Mouse (Mus musculus): Measurements from ENCODE around the gene Ube2b. TPM values are rescaled to one million over a fixed set of nuclear protein-coding genes. Genes with fewer than 3 reads are reported as not detected.

Ube2b gene
- polyA plus RNA-seq, 1 experiment from 2014 or later = 139 TPM

DNA sequence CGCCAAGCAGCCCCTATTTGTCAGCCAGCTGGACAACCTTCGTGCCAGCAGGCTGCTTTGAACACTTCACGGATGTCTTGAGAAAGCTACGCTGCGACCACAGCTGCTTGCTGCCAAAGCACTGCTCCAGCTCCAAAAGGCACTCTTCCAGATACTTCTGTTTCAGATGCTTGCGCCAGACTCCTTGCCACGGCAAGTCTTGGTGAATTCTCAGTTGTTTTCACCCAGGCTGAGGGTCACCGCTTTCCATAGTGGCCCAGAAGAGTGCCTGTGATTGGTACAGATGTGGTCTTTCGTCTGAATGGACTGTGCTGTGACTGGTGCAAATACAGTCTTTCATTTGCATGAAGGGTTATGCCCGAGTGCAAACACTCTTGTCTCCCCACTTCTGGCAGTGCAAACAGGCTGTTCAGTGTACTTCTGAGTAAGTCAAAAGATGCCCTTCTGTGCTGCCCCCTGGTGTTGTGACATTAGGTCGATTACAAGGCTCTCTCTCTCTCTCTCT, 39.5 kb downstream of the Ube2b start:
- Histone ChIP-seq H3K4me1 (replicated peaks; ENCODE audit: control insufficient read depth, insufficient read depth, low read length) (no peaks in the 10 kb centered on the region), H3K27ac (ENCODE audit: low read depth) (no peak overlapping the region), H3K9ac (ENCODE audit: low read length) (no peak overlapping the region), H3K4me3 (ENCODE audit: low read depth, low read length) (no peak overlapping the region), H3K36me3 (ENCODE audit: control insufficient read depth, insufficient read depth, low read length) (no peaks in the 10 kb centered on the region), H3K4me2 (ENCODE audit: low read length) (no peak overlapping the region), H3K9me3 (ENCODE audit: control insufficient read depth, low read length) (no peaks in the 10 kb centered on the region), H3K27me3 (replicated peaks; ENCODE audit: control insufficient read depth, insufficient read depth, low read length) (no peaks in the 10 kb centered on the region)
- ATAC-seq (replicated peaks; ENCODE audit: low FRiP score, low TSS enrichment, low read depth) = no peak
- WGBS = 66% methylated on average over 11 of the region's 11 CpGs
- no peak for DNase-seq (ENCODE audit: low spot score)

DNA sequence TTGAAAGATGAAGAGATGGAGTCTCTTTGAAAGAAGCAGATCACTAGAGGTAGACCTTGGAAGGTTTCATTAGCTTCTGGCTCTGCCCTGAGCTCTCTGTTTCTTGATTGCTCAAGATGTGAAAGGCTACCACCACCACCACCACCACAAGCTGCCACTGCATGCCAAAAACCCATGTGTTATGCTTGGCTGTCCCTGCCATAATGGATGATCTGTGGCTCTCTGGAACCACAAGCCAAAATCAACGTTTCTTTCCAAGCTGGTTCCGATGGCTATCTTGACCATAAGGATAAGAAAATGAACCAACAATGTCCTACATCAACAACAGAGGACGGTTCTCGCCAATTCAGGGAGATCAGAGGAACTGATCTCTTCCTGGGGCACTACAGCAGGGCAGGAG, 40.5 kb downstream of the Ube2b start:
- no peak for DNase-seq (ENCODE audit: low spot score)
- 89% methylated on average over 4 of the region's 4 CpGs for WGBS
- Histone ChIP-seq H3K4me1 (replicated peaks; ENCODE audit: control insufficient read depth, insufficient read depth, low read length) (no peaks in the 10 kb centered on the region), H3K27ac (ENCODE audit: low read depth) (no peak overlapping the region), H3K36me3 (ENCODE audit: control insufficient read depth, insufficient read depth, low read length) (no peaks in the 10 kb centered on the region), H3K9ac (ENCODE audit: low read length) (no peak overlapping the region), H3K4me2 (ENCODE audit: low read length) (no peak overlapping the region), H3K27me3 (replicated peaks; ENCODE audit: control insufficient read depth, insufficient read depth, low read length) (no peaks in the 10 kb centered on the region), H3K9me3 (ENCODE audit: control insufficient read depth, low read length) (no peaks in the 10 kb centered on the region), H3K4me3 (ENCODE audit: low read depth, low read length) (no peak overlapping the region)
- no peak for ATAC-seq (replicated peaks; ENCODE audit: low FRiP score, low TSS enrichment, low read depth)

DNA sequence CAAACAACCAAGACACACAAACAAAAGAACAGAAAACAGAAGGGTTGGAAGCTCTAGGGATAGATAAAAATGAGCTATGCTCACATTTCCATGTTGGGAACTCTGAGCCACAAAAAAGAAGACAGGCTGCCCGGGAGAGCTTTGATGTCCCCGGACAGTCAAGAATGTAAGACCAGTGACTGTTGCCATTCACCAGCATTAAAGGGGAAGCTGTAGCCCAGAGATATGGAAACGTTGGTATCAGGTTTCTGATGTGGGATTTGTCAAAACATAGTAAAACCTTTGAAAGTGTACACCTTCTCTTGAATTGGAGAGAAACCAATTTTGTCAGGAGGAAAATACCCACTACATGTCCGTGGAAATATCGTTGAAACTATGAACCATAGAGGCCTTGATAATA, 41.1 kb downstream of the Ube2b start:
- ATAC-seq (replicated peaks; ENCODE audit: low FRiP score, low TSS enrichment, low read depth) (no peak), DNase-seq (ENCODE audit: low spot score) (no peak)
- Histone ChIP-seq H3K4me2 (ENCODE audit: low read length) (no peak overlapping the region), H3K36me3 (ENCODE audit: control insufficient read depth, insufficient read depth, low read length) (no peaks in the 10 kb centered on the region), H3K9ac (ENCODE audit: low read length) (no peak overlapping the region), H3K27me3 (replicated peaks; ENCODE audit: control insufficient read depth, insufficient read depth, low read length) (no peaks in the 10 kb centered on the region), H3K4me3 (ENCODE audit: low read depth, low read length) (no peak overlapping the region), H3K4me1 (replicated peaks; ENCODE audit: control insufficient read depth, insufficient read depth, low read length) (no peaks in the 10 kb centered on the region), H3K9me3 (ENCODE audit: control insufficient read depth, low read length) (no peaks in the 10 kb centered on the region), H3K27ac (ENCODE audit: low read depth) (no peak overlapping the region)
- WGBS = 86% methylated on average over 5 of the region's 5 CpGs

DNA sequence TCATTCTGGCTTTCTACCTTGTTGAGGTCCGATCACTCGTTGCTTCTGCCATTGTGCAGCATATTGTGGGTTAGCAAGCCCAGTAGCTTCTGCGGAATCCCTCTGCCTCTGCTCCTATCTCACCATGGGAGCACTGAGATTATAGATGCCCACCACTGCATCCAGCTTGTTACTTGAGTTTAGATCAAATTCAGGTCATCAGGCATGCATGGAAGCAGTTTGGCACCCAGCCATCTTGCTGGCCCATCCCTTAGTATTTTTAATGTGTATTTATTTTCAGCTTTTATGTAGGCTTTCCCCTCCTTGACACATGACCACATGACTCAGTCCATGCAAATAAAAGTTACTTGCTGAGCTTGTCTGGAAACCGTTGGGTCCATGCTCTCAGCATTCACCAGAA, 42.8 kb downstream of the Ube2b start:
- no peak overlapping the region for H3K4me2 ChIP-seq (ENCODE audit: low read length)
- H3K4me1 ChIP-seq (replicated peaks; ENCODE audit: control insufficient read depth, insufficient read depth, low read length) = no peaks in the 10 kb centered on the region
- no peak overlapping the region for H3K9ac ChIP-seq (ENCODE audit: low read length)
- H3K4me3 ChIP-seq (ENCODE audit: low read depth, low read length) = no peak overlapping the region
- no peak overlapping the region for H3K27ac ChIP-seq (ENCODE audit: low read depth)
- no peak for ATAC-seq (replicated peaks; ENCODE audit: low FRiP score, low TSS enrichment, low read depth)
- H3K27me3 ChIP-seq (replicated peaks; ENCODE audit: control insufficient read depth, insufficient read depth, low read length) = no peaks in the 10 kb centered on the region
- no peak for DNase-seq (ENCODE audit: low spot score)
- 89% methylated on average over 4 of the region's 4 CpGs for WGBS
- H3K36me3 ChIP-seq (ENCODE audit: control insufficient read depth, insufficient read depth, low read length) = no peaks in the 10 kb centered on the region
- no peaks in the 10 kb centered on the region for H3K9me3 ChIP-seq (ENCODE audit: control insufficient read depth, low read length)

DNA sequence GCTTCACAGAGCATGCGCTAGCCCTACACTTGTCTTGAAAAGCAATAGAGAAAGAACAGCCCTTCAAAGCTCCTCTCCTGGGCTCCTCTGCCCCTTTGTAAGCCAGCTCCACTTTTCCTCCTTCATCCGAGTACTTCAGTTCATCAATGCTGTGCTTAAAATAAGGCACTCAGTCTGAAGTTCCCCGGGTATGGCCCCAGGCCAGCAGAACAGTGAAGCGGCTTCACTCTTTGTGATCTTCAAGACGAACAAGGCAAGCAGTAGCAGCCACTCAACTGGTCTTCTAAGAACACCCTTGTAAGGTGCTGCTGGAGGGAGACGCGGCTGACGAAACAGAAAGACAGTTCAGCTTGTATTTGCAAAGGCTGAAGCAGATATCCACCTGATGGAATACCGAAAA, 44.5 kb downstream of the Ube2b start:
- no peaks in the 10 kb centered on the region for H3K27me3 ChIP-seq (replicated peaks; ENCODE audit: control insufficient read depth, insufficient read depth, low read length)
- DNase-seq (ENCODE audit: low spot score) (no peak), ATAC-seq (replicated peaks; ENCODE audit: low FRiP score, low TSS enrichment, low read depth) (no peak)
- H3K27ac ChIP-seq (ENCODE audit: low read depth) = no peak overlapping the region
- 73% methylated on average over 9 of the region's 9 CpGs for WGBS
- H3K4me1 ChIP-seq (replicated peaks; ENCODE audit: control insufficient read depth, insufficient read depth, low read length) = no peaks in the 10 kb centered on the region
- no peak overlapping the region for H3K4me2 ChIP-seq (ENCODE audit: low read length)
- H3K36me3 ChIP-seq (ENCODE audit: control insufficient read depth, insufficient read depth, low read length) = no peaks in the 10 kb centered on the region
- no peak overlapping the region for H3K9ac ChIP-seq (ENCODE audit: low read length)
- H3K4me3 ChIP-seq (ENCODE audit: low read depth, low read length) = no peak overlapping the region
- H3K9me3 ChIP-seq (ENCODE audit: control insufficient read depth, low read length) = no peaks in the 10 kb centered on the region

DNA sequence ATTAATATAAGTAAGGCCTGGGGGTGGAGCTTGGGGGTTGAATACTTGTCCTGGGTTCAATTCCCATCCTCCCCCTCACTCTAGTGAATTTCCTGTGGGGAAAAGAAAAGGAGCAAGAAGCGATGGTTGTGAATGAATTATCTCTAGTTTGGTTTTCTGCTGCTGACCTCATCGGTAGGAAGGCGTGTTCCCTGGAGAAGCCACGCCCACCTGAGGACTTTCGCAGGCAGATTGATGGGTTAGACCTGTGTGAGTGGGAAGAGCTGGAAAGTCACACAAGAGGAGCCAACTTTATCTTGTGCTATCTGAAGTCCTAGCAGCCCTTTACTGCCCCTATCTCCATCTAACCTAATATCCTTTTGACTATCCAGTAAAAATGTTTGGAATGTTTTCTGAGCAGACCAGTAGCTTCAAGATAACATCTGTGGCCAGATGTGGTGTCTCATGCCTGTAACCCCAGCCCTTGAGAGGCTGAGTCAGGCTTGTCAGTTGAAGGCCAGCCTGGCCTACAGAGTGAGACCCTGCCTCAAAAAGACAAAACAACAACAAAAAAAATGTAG, 48.6 kb downstream of the Ube2b start:
- Histone ChIP-seq H3K9ac (ENCODE audit: low read length) (no peak overlapping the region), H3K27me3 (replicated peaks; ENCODE audit: control insufficient read depth, insufficient read depth, low read length) (no peaks in the 10 kb centered on the region), H3K27ac (ENCODE audit: low read depth) (0 out of 2 replicates have a peak overlapping the region, but pooled peaks have one; percentile 3), H3K9me3 (ENCODE audit: control insufficient read depth, low read length) (no peaks in the 10 kb centered on the region), H3K4me1 (replicated peaks; ENCODE audit: control insufficient read depth, insufficient read depth, low read length) (no peaks in the 10 kb centered on the region), H3K36me3 (ENCODE audit: control insufficient read depth, insufficient read depth, low read length) (no peaks in the 10 kb centered on the region), H3K4me3 (ENCODE audit: low read depth, low read length) (no peak overlapping the region), H3K4me2 (ENCODE audit: low read length) (no peak overlapping the region)
- 31% methylated on average over 5 of the region's 5 CpGs for WGBS
- no peak for ATAC-seq (replicated peaks; ENCODE audit: low FRiP score, low TSS enrichment, low read depth)
- DNase-seq (ENCODE audit: low spot score) = no peak

DNA sequence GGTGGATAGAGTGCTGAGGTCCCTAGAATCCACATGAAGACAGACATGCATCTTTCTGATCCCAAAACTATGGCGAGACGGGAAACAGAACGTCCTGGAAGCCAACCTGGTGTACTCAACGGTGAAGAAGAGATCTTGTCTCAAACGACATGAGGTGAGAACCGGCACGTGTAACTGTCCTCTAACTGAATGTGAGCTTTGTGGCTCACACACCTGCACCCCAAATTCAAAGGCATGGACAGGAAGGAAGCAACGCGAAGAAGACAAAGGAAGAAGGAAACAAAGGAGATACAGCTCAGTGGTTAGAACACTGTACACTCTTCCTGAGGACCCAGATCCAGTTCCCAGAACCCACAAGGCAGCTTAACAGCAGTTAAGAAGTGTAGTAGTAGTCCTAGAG, 50.6 kb downstream of the Ube2b start:
- 93% methylated on average over 9 of the region's 9 CpGs for WGBS
- H3K27me3 ChIP-seq (replicated peaks; ENCODE audit: control insufficient read depth, insufficient read depth, low read length) = no peaks in the 10 kb centered on the region
- no peaks in the 10 kb centered on the region for H3K36me3 ChIP-seq (ENCODE audit: control insufficient read depth, insufficient read depth, low read length)
- no peak overlapping the region for H3K4me3 ChIP-seq (ENCODE audit: low read depth, low read length)
- no peak overlapping the region for H3K4me2 ChIP-seq (ENCODE audit: low read length)
- peaks cover 9% of the 10 kb centered on the region; the same call in 1 of the 2 replicates for H3K4me1 ChIP-seq (replicated peaks; ENCODE audit: control insufficient read depth, insufficient read depth, low read length)
- no peak for ATAC-seq (replicated peaks; ENCODE audit: low FRiP score, low TSS enrichment, low read depth)
- no peak overlapping the region for H3K9ac ChIP-seq (ENCODE audit: low read length)
- H3K9me3 ChIP-seq (ENCODE audit: control insufficient read depth, low read length) = no peaks in the 10 kb centered on the region
- no peak overlapping the region for H3K27ac ChIP-seq (ENCODE audit: low read depth)
- DNase-seq (ENCODE audit: low spot score) = no peak

DNA sequence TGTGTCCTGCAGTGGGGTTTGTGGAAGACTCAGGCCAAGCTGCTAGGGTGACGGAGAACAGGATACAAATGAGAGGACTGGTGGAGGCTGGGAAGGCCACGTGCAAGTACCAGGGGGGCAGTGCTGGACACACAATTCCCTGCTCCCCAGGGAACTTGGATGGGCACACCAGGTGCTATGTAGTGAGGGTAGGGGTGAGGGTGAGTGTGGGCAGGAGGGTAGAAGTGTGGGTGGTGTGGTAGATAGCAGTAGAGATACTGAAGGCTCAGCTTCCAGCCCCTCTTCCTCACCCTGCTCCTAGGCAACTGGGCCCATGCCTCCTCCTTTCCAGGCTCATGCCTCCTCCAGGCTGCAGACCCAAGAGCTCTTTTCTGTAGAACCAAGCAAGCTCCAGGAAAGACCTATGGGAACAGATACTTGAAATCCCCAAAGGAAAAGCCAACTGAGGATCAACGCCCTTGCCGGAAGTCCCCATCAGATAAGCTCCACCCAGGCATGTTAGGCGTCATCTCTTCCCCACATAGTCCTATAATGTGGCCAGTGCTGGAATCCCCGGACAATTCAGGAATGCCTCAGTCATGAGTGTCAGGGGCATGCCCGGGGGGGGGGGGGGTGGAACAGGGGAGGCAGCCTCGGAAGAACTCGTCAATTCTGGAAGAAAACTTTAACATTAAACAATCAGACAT, 51.3 kb downstream of the Ube2b start:
- H3K9ac ChIP-seq (ENCODE audit: low read length) = no peak overlapping the region
- H3K27ac ChIP-seq (ENCODE audit: low read depth) = no peak overlapping the region
- H3K27me3 ChIP-seq (replicated peaks; ENCODE audit: control insufficient read depth, insufficient read depth, low read length) = no peaks in the 10 kb centered on the region
- H3K9me3 ChIP-seq (ENCODE audit: control insufficient read depth, low read length) = no peaks in the 10 kb centered on the region
- no peak overlapping the region for H3K4me3 ChIP-seq (ENCODE audit: low read depth, low read length)
- ATAC-seq (replicated peaks; ENCODE audit: low FRiP score, low TSS enrichment, low read depth) = no peak
- no peaks in the 10 kb centered on the region for H3K36me3 ChIP-seq (ENCODE audit: control insufficient read depth, insufficient read depth, low read length)
- no peak overlapping the region for H3K4me2 ChIP-seq (ENCODE audit: low read length)
- DNase-seq (ENCODE audit: low spot score) = no peak
- 69% methylated on average over 9 of the region's 9 CpGs for WGBS
- peaks cover 9% of the 10 kb centered on the region; the same call in 1 of the 2 replicates for H3K4me1 ChIP-seq (replicated peaks; ENCODE audit: control insufficient read depth, insufficient read depth, low read length)

DNA sequence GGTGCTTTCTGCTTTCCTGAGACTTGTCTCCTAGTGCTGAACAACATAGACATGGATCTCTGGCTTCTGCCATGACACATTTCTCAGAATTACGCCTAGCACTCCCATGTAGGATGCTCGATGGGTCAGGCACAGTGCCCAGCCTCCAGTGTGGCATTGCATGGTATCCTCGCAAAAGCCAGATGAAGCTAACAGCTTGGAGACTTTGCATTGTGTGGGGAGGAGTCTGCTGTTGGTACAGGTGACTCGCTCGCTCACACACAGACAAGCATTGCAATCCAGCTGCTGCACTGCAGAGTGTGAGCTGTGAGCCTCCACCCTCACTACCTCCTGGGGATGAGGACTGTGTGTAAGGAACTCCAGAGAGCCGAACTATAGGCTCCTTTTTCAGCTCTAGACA, 54.4 kb downstream of the Ube2b start:
- Histone ChIP-seq H3K9ac (ENCODE audit: low read length) (no peak overlapping the region), H3K4me3 (ENCODE audit: low read depth, low read length) (no peak overlapping the region), H3K9me3 (ENCODE audit: control insufficient read depth, low read length) (no peaks in the 10 kb centered on the region), H3K27me3 (replicated peaks; ENCODE audit: control insufficient read depth, insufficient read depth, low read length) (no peaks in the 10 kb centered on the region), H3K4me2 (ENCODE audit: low read length) (no peak overlapping the region), H3K36me3 (ENCODE audit: control insufficient read depth, insufficient read depth, low read length) (no peaks in the 10 kb centered on the region), H3K27ac (ENCODE audit: low read depth) (no peak overlapping the region), H3K4me1 (replicated peaks; ENCODE audit: control insufficient read depth, insufficient read depth, low read length) (peaks cover 9% of the 10 kb centered on the region; the same call in 1 of the 2 replicates)
- ATAC-seq (replicated peaks; ENCODE audit: low FRiP score, low TSS enrichment, low read depth) = no peak
- DNase-seq (ENCODE audit: low spot score) = no peak
- WGBS = 79% methylated on average over 6 of the region's 6 CpGs

Data from intestine, embryonic 14.5 days (tissue).